Mouse (Mus musculus): ENCODE results near the gene Olfr706. TPM values are rescaled to one million over a fixed set of nuclear protein-coding genes. Genes with fewer than 3 reads are reported as not detected.
"Not testable (repeated sequence)": the region's sequence is repeated elsewhere in the genome, so short reads cannot be mapped to it uniquely, and the experiment has no call there.

Olfr706 gene
- not detected for total RNA-seq (2021)
- long read RNA-seq = 0 reads

DNA sequence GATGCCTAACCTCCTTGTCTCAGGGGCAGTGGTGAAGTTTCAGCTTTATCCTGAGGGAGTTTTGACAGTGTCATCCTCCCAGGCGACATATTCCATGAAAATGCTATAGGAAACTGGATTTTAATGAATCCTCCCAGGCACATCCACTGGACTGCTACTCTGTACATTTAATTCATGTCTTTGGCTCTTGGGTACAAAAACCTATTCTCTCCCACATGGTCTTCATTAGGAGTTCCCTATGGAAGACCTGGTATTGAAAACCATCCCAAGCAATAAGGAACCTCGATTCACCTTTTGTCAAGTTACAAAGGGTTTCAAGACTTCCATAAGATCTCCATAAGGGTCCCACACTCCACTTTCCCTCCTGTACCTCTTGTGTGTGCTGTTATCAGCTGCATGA is at the start of gene Olfr706:
Olfr706 (minus strand) TSS at position 101 of the 400 bp plus-strand sequence.
- DNase-seq (ENCODE audit: low spot score in 2 of 2) = no peak

DNA sequence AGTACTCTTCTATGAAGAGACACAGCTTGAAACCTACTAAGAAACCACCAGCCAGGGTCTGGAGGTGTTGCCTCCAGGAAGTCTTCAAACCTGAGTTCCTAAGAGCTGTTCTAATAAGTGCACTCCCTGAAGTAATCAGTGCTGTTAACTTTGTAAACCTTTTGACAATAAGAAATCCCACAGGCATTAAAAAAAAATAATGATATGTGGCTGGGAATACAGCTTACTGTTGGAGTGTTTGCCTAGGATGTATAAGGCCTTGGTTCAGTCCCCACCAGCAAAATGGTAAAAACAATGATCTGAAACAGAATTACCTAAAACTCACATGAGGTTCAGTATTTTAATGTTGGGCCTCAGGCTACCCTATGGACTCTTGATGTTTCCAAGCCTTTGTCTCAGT is 44.2 kb upstream of the Olfr706 start, which contains the start of gene Olfr709-ps1:
Olfr709-ps1 (minus strand) TSS at position 101 of the 400 bp plus-strand sequence.
- DNase-seq (ENCODE audit: low spot score in 2 of 2) = no peak

GRCm38 (mm10) chr7:106920961-106921360 is 33.0 kb upstream of the Olfr706 start:
- not testable (repeated sequence) for DNase-seq (ENCODE audit: low spot score in 2 of 2)

DNA sequence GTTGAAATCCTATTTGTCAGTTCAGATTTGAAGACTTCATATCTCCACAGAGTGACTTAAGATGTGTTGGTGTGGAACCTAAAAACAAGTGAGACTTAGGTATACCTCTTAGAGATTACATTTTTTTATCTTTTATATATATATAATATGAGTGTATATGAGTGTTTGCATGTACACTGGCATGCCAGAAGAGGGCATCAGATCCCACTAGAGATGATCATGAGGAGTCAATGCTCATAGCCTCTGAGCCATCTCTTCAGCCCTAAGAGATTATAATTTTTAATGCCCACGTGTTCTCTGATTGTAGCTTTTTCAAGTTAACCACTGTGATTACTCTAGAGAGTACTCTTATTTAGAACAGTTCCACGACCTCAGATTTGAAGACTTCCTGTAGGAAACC is 19.7 kb upstream of the Olfr706 start, which contains the start of gene Olfr1532-ps1:
Olfr1532-ps1 (plus strand) TSS at position 326 of the 400 bp plus-strand sequence.
- DNase-seq (ENCODE audit: low spot score in 2 of 2) = no peak

- DNase-seq (ENCODE audit: low spot score in 2 of 2) = not testable (repeated sequence)
Observed at GRCm38 (mm10) chr7:106901141-106901540, 13.2 kb upstream of the Olfr706 start, which contains the start of gene Olfr707. Gene Olfr707, minus strand, starts transcription at chr7:106901241.

DNA sequence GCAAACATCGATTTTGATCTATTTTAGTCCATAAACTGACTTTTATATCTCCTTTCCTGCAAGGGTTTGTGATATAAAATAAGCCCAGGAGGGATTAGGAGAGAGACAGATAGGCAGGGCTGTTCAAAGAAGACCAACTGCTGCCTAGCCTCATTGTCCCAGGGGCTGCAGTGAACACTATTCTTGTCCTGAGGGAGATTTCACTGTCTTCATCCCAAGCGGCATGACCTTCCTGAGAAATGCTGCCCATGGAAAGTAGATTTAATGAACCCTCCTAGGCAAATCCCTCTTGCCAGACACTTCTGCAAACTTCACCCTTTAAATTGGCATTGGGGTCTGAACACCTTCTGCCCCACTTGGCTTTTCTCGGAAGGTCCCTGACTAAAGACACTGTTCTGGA is 11.2 kb downstream of the Olfr706 start, which contains the start of gene Olfr705:
Olfr705 (minus strand) TSS at position 101 of the 400 bp plus-strand sequence.
- DNase-seq (ENCODE audit: low spot score in 2 of 2) = no peak

DNA sequence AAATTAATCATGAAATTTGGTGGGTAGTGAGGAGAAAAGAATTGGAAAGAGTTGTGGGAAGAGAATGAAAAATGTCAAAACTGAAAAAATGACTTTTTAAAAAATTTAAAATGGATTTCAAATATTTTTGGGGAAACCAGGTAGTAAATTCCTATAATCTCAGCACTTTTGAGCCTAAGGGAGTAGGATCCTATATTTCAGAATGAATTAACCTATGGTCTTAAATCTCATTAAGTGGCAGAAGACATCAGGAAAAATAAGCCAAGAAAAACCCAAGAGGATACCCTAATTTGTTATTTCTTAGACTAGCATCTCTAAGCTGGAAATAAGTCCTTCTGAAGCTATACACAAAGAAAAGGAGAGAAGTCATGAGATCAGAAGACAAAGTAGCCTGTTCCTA is 25.1 kb downstream of the Olfr706 start, which contains the start of gene Olfr704:
Olfr704 (plus strand) TSS at position 301 of the 400 bp plus-strand sequence.
- no peak for DNase-seq (ENCODE audit: low spot score in 2 of 2)

GRCm38 (mm10) chr7:106843060-106843459 is 44.9 kb downstream of the Olfr706 start, which contains the start of gene Olfr703:
Gene Olfr703, plus strand, starts transcription at chr7:106843360.
- no peak for DNase-seq (ENCODE audit: low spot score in 2 of 2)

DNA sequence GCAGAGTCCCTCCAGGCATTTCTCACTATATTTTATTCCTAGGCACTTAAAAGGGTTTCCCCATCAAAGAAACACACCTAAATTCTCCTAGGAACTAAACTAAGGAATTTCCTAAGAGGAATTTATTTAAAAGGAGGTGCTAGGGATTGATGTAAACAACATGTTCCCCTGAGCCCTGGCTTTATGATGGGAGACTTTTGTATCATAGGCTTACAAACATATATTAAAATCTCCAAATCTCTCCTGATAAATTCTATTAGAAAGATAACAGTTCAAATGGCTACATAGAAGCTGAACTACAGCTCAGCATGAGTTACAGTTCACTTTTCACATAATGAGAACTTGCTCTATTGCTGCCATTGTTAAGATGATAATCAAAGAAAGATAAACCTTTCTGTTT is 54.2 kb downstream of the Olfr706 start, which contains the start of gene Olfr702:
Olfr702 (minus strand) TSS at position 101 of the 400 bp plus-strand sequence.
- no peak for DNase-seq (ENCODE audit: low spot score in 2 of 2)

Other genes starting within 250 kb of the Olfr706 start
- gene Olfr693, start 207.6 kb downstream of the Olfr706 start, total RNA-seq (2021) = not detected
- gene Olfr694, start 196.3 kb downstream of the Olfr706 start, total RNA-seq (2021) = not detected
- gene Olfr695, start 171.8 kb downstream of the Olfr706 start, total RNA-seq (2021) = not detected
- gene Olfr697, start 145.7 kb downstream of the Olfr706 start, total RNA-seq (2021) = not detected
- gene Olfr698, start 132.8 kb downstream of the Olfr706 start, total RNA-seq (2021) = not detected
- gene Olfr699, start 95.0 kb downstream of the Olfr706 start, total RNA-seq (2021) = not detected
- gene Olfr700, start 79.3 kb downstream of the Olfr706 start, total RNA-seq (2021) = not detected
- gene Olfr701, start 74.0 kb downstream of the Olfr706 start, total RNA-seq (2021) = not detected
- gene Olfr702, start 54.3 kb downstream of the Olfr706 start, total RNA-seq (2021) = not detected
- not detected for gene Olfr703, start 44.8 kb downstream of the Olfr706 start, total RNA-seq (2021)
- gene Olfr704, start 25.0 kb downstream of the Olfr706 start, total RNA-seq (2021) = not detected
- not detected for gene Olfr705, start 11.3 kb downstream of the Olfr706 start, total RNA-seq (2021)
- gene Olfr707, start 13.1 kb upstream of the Olfr706 start, total RNA-seq (2021) = not detected
- not detected for gene Olfr1532-ps1, start 19.8 kb upstream of the Olfr706 start, total RNA-seq (2021)
- not detected for gene Olfr709-ps1, start 44.1 kb upstream of the Olfr706 start, total RNA-seq (2021)
- not detected for gene Olfr710, start 60.1 kb upstream of the Olfr706 start, total RNA-seq (2021)
- gene Olfr6, start 75.8 kb upstream of the Olfr706 start, total RNA-seq (2021) = under 1 TPM; 0.25 to 0.33 TPM
- not detected for gene Olfr711, start 87.3 kb upstream of the Olfr706 start, total RNA-seq (2021)
- gene Olfr2, start 117.9 kb upstream of the Olfr706 start, total RNA-seq (2021) = not detected
- not detected for gene Olfr713, start 143.0 kb upstream of the Olfr706 start, total RNA-seq (2021)
- gene Olfr714, start 182.8 kb upstream of the Olfr706 start, total RNA-seq (2021) = not detected
- gene Olfr17, start 205.1 kb upstream of the Olfr706 start, total RNA-seq (2021) = not detected
- gene Olfr715b, start 222.2 kb upstream of the Olfr706 start, total RNA-seq (2021) = not detected
- gene Olfr715, start 242.9 kb upstream of the Olfr706 start, total RNA-seq (2021) = not detected

All from layer of hippocampus, postnatal 10 days (tissue).